Mouse (Mus musculus) lung, adult 2 months (tissue): ENCODE data around the gene Iqcg.

ENCODE experiments used
- CTCF ChIP-seq: fragments of 200-500 bp; IDR thresholded peaks from 2 replicates; pipeline ENCODE4 v1.5.1; 2011; ENCODE audit warnings: mild to moderate bottlenecking, low read length, control low read depth; ENCODE audit not compliant: insufficient read depth
- POLR2A ChIP-seq: fragments of 200-500 bp; IDR thresholded peaks from 2 replicates; pipeline ENCODE4 v1.6.1; 2011; ENCODE audit warnings: low read depth, mild to moderate bottlenecking, control low read depth, low read length, borderline replicate concordance; ENCODE audit errors: extremely low read depth

GRCm38 (mm10) chr16:33060926-33061325, 4.9 kb upstream of the Iqcg start:
- TF ChIP-seq CTCF (no peak), POLR2A (no peak)
